Mouse (Mus musculus): ENCODE data around the gene Egln2. TPM values are rescaled to one million over a fixed set of nuclear protein-coding genes. Genes with fewer than 3 reads are reported as not detected.
A peak's percentile ranks its signal among the peaks of the same experiment; 100 is the strongest.

Egln2 gene
- 100 to 1,000 TPM in 1 of 26 experiments, 10 to 100 TPM in 25; 31.4 to 107 (median 64.2) TPM for total RNA-seq (2018; cell fraction: chromatin; rRNA removed)
- total RNA-seq (2018; cell fraction: cytosol; rRNA removed), result 10 to 100 TPM; 31.3 to 52.8 (median 45.4) TPM
- 10 to 100 TPM; 27.6 to 96.8 (median 50.1) TPM for total RNA-seq (2018; cell fraction: nucleus; rRNA removed)
- polyA plus RNA-seq (2018), result 31.1 to 40.6 TPM (median 35.8 TPM) in 3 replicates

- H3K36me3 ChIP-seq (ENCODE audit: inconsistent target), result peaks cover 20% of the 10 kb centered on the region
- peaks cover 44% of the 10 kb centered on the region for H3K79me2 ChIP-seq (ENCODE audit: inconsistent target)
- H3K4me3 ChIP-seq (ENCODE audit: inconsistent target), result peak within 1 kb of the TSS; percentile 79
- peak within 1 kb of the TSS; percentile 83 for H3K27ac ChIP-seq
- WGBS (ENCODE audit: missing documents), result 2% methylated on average over 25 of the region's 61 CpGs
Measured at GRCm38 (mm10) chr7:27166614-27167474, at the start of gene Egln2. Gene Egln2 (minus strand): TSS chr7:27166802.

DNA sequence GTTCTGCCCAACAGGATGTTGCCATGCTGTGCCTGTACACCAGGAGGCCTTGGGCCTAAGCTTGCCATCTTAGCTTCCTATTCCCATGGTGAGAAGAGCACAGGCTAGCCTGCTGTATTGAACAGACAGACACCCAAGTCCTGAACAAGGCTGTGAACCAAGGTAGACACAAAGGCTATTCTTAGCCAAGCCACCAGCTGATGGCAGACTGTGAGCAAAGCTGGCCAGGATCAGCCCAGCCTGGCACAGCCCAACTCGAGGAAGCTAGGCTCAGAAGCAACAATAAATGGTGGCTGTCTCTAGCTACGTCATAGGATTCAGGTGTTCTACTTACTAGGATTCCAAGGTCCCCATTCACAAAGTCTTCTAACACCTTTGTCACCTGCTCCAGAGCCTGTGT lies 46.0 kb upstream of the Egln2 start:
- Histone ChIP-seq H3K36me3 (ENCODE audit: inconsistent target) (peaks cover 52% of the 10 kb centered on the region), H3K27ac (no peak overlapping the region), H3K79me2 (ENCODE audit: inconsistent target) (no peaks in the 10 kb centered on the region), H3K4me3 (ENCODE audit: inconsistent target) (no peak overlapping the region)
- WGBS (ENCODE audit: missing documents), result 94% methylated on average over 2 of the region's 2 CpGs

GRCm38 (mm10) chr7:27203730-27204449 lies 37.3 kb upstream of the Egln2 start:
- Histone ChIP-seq H3K27ac (no peak overlapping the region), H3K79me2 (ENCODE audit: inconsistent target) (no peaks in the 10 kb centered on the region), H3K4me3 (ENCODE audit: inconsistent target) (no peak overlapping the region), H3K36me3 (ENCODE audit: inconsistent target) (peaks cover 26% of the 10 kb centered on the region; the same call in 1 of the 2 replicates)
- WGBS (ENCODE audit: missing documents), result 95% methylated on average over 8 of the region's 8 CpGs

DNA sequence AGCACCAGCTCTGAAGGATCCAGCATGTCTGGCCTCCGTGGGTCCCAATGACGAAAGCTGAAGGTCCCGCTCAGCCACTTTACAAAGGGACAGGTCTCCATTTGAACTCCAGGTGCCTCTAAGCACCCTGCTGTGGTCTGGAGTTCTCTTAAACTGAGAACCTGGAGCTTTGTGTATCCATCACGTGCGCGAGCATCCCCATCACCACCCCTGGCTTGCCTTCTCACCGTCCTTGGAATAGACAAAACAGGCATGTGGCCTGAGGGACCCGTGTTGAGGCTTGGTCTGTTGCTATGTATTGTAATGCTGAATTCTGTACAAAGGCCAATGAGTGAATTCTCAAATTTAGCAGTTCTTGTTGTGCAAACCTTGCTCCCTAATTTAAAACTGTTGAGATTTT lies 32.2 kb upstream of the Egln2 start:
- Histone ChIP-seq H3K36me3 (ENCODE audit: inconsistent target) (peaks cover 13% of the 10 kb centered on the region; the same call in 1 of the 2 replicates), H3K79me2 (ENCODE audit: inconsistent target) (peaks cover 19% of the 10 kb centered on the region), H3K27ac (peak overlapping the region; percentile 96), H3K4me3 (ENCODE audit: inconsistent target) (no peak overlapping the region)
- WGBS (ENCODE audit: missing documents), result 93% methylated on average over 8 of the region's 8 CpGs

DNA sequence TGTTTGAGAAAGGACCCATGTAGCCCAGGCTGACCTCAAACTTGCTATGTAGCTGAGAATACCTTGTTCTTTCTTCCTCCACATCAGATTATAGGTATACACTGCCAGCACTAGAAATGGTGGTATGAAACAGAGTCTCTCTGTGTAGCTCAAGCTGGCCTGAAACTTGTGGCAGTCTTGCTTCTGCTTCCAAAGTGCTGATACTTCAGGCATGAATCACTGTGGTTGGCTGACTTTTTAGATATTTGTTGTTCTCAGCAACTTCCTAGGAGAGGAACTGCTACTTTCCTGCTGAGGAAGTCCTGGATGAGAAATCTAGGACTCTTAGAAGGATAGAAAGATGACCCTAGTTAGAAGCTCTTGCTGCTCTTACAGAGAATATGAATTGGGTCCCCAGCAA lies 31.8 kb upstream of the Egln2 start:
- Histone ChIP-seq H3K79me2 (ENCODE audit: inconsistent target) (peaks cover 23% of the 10 kb centered on the region), H3K4me3 (ENCODE audit: inconsistent target) (no peak overlapping the region), H3K27ac (peak overlapping the region; percentile 96), H3K36me3 (ENCODE audit: inconsistent target) (peaks cover 13% of the 10 kb centered on the region)

- Histone ChIP-seq H3K36me3 (ENCODE audit: inconsistent target) (peaks cover 14% of the 10 kb centered on the region), H3K27ac (peak overlapping the region; percentile 96), H3K4me3 (ENCODE audit: inconsistent target) (no peak overlapping the region), H3K79me2 (ENCODE audit: inconsistent target) (peaks cover 30% of the 10 kb centered on the region)
- 94% methylated on average over 8 of the region's 8 CpGs for WGBS (ENCODE audit: missing documents)
Measured at GRCm38 (mm10) chr7:27197634-27198033, 31.0 kb upstream of the Egln2 start.

- Histone ChIP-seq H3K27ac (peak overlapping the region; percentile 96), H3K36me3 (ENCODE audit: inconsistent target) (peaks cover 19% of the 10 kb centered on the region), H3K79me2 (ENCODE audit: inconsistent target) (peaks cover 35% of the 10 kb centered on the region), H3K4me3 (ENCODE audit: inconsistent target) (no peak overlapping the region)
- 95% methylated on average over 2 of the region's 3 CpGs for WGBS (ENCODE audit: missing documents)
Measured at GRCm38 (mm10) chr7:27197136-27197535, 30.5 kb upstream of the Egln2 start.

- H3K4me3 ChIP-seq (ENCODE audit: inconsistent target), result peak within 1 kb of the TSS; percentile 54
- peaks cover 30% of the 10 kb centered on the region for H3K36me3 ChIP-seq (ENCODE audit: inconsistent target)
- H3K27ac ChIP-seq, result peak within 1 kb of the TSS; percentile 96
- H3K79me2 ChIP-seq (ENCODE audit: inconsistent target), result peaks cover 47% of the 10 kb centered on the region
- under 1% methylated on average over 64 of the region's 64 CpGs for WGBS (ENCODE audit: missing documents)
Measured at GRCm38 (mm10) chr7:27195681-27196611, 29.3 kb upstream of the Egln2 start, which contains the start of the genes BC024978 and Snrpa. Gene BC024978 (plus strand): TSS chr7:27195781. Gene Snrpa (minus strand): TSS chr7:27196271.

- Histone ChIP-seq H3K36me3 (ENCODE audit: inconsistent target) (peaks cover 52% of the 10 kb centered on the region), H3K79me2 (ENCODE audit: inconsistent target) (peaks cover 67% of the 10 kb centered on the region), H3K27ac (no peak overlapping the region), H3K4me3 (ENCODE audit: inconsistent target) (no peak overlapping the region)
- WGBS (ENCODE audit: missing documents), result 76% methylated on average over 4 of the region's 4 CpGs
Measured at GRCm38 (mm10) chr7:27193731-27194130, 27.1 kb upstream of the Egln2 start.

DNA sequence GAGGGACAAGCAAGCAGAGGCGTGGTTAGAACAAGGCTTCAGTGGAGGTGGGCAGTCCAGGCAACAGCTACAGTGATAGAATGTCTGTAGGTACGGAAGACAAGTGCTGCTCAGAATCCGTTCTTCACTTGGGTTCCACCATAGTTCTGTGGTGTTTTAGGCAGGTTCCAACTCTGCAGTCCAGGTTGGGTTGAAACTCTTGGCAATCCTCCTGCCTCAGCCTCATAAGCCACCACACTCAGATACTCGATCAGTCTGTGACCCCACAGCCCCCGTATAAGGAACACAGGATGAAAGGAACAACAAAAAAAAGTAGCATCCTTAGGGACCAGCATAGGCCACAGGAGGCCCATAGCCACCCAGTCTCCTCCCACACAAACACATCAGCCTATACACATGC lies 25.8 kb upstream of the Egln2 start:
- WGBS (ENCODE audit: missing documents), result 96% methylated on average over 5 of the region's 5 CpGs
- peaks cover 63% of the 10 kb centered on the region for H3K36me3 ChIP-seq (ENCODE audit: inconsistent target)

DNA sequence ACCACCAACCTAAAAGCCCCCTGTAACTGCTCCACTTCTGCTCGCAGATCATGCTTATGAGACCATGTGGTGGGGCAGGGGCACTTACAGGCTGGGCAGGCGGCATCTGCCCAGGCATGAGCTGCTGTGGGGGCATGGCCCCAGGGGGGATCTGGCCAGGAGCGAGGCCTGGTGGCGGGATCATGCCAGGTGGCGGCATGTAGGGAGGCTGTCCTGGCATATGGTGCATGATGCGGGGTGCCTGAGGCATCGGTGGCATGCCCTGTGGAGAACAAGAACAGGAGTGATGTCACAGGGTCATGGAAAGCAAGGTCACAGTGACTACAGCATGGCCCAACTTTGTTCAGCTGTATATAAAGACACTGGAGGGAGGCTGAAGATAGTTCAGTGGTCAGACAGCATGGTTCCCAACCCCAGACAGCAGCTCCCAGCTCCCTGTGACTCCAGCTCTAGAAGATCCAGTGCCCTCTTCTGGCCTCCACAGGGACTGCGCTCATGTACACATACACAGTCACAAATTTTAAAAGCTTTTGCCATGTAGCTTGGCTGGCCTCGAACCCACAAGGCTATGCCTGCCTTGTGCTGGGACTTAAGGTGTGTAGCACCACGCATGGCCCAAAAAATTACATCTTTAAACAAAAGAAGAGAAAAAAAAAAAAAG lies 22.8 kb upstream of the Egln2 start:
- H3K79me2 ChIP-seq (ENCODE audit: inconsistent target), result peaks cover 55% of the 10 kb centered on the region
- WGBS (ENCODE audit: missing documents), result 94% methylated on average over 10 of the region's 10 CpGs
- H3K36me3 ChIP-seq (ENCODE audit: inconsistent target), result peaks cover 88% of the 10 kb centered on the region
- no peak overlapping the region for H3K4me3 ChIP-seq (ENCODE audit: inconsistent target)
- no peak overlapping the region for H3K27ac ChIP-seq

More for the DNA sequence above, 25.8 kb upstream of the Egln2 start:
- H3K79me2 ChIP-seq (ENCODE audit: inconsistent target), result peaks cover 67% of the 10 kb centered on the region
- no peak overlapping the region for H3K27ac ChIP-seq
- H3K4me3 ChIP-seq (ENCODE audit: inconsistent target), result no peak overlapping the region

DNA sequence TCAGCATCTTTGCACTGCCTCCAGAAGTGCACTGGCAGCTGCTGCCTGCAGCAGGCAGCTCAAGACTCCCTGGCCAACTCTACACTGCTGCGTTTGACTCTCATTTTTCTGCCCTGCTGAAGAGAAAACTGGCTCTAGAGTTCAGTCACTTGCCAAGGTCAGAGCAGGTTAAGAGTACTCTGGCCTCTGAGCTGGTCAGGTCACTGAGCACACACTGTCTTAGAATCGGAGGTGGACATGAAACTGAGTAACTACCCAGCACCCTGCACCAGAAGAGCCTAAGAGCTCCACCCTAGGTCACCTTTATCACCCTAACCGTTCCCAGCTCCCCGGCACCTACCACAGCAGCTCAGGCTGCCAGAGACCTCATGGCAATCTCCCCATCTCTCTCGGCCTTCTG lies 19.4 kb upstream of the Egln2 start:
- H3K27ac ChIP-seq, result no peak overlapping the region
- H3K79me2 ChIP-seq (ENCODE audit: inconsistent target), result peaks cover 21% of the 10 kb centered on the region
- 91% methylated on average over 5 of the region's 5 CpGs for WGBS (ENCODE audit: missing documents)
- peaks cover 58% of the 10 kb centered on the region for H3K36me3 ChIP-seq (ENCODE audit: inconsistent target)
- H3K4me3 ChIP-seq (ENCODE audit: inconsistent target), result no peak overlapping the region

DNA sequence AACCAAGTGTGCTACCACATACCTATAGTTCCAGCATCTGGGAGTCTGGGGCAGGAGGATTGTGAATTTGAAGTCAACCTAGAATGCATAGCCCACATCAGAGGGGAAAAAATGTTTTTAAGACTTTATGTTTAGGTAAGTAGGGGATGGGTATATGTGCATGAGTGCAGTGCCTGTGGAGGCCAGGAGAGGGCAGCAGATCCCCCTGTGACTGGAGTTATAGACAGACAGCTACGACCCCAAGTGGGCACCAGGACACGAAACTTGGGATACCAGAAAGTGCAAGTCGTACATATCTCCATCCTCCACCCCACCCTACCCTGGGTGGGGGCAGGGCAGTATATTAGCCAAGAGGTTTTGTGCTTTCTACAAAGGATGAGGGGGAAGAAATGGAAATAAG lies 18.4 kb upstream of the Egln2 start:
- Histone ChIP-seq H3K27ac (no peak overlapping the region), H3K79me2 (ENCODE audit: inconsistent target) (peaks cover 11% of the 10 kb centered on the region; the same call in 1 of the 2 replicates), H3K36me3 (ENCODE audit: inconsistent target) (peaks cover 47% of the 10 kb centered on the region), H3K4me3 (ENCODE audit: inconsistent target) (no peak overlapping the region)
- 65% methylated on average over 3 of the region's 3 CpGs for WGBS (ENCODE audit: missing documents)

All from macrophage (primary cell).